Mouse (Mus musculus) fibroblast of lung, adult 2 months (primary cell): ENCODE results near the gene Mcf2l.

Source experiments
- DNase-seq: peaks from one replicate; pipeline ENCODE4 v3.0.0-alpha.2; 2011; ENCODE audit warnings: low read depth

Gene Mcf2l

DNA sequence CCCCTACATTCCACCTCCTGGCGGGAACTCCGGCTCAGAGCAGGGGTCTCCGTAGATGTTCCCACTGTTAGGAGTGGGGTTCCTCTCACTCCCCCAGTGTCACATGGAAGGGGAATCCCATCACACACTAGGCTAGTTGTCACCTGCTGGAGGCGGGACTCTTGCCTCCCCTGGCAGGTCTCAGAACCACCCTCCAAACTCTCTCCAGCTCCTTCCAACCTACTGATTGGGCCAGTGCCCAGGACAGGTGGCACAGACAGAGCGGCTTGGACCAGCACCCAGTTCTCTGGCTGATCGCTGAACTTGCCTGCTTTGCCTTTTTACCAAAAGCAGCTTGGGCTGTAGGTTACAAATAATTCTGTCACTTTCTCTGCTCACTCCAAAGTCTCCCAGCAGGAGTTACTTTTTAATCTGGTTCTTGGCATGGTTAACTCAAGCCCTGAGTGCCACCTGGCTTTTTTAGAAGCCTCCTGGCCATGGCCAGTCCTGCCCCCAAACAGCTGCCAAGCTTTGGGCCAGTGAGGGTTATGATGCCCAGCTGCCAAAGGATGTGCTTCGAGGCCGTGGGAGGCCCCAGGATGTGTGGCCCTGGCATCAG is 687 bp downstream of the Mcf2l start:
- no peak for DNase-seq

DNA sequence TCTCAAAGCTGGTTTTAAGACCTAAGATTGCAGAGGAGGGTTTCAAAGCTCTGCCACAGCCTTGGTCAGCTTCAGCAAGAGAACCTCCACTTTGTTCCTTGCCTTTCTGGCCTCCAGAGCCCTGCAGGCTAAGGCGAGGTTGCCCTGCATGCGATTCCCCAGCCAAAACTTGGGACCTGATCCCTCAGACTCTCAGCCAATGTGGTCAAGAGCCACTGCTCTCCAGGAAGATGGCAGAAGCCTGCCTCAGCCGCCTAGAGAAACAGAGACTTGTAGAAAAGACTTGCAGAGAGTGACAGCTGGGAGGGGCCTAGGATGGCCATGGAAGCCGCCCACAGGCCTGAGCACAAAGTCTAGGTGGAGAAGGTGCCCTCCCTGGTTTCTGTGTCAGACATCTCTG is 1.4 kb downstream of the Mcf2l start:
- no peak for DNase-seq

DNA sequence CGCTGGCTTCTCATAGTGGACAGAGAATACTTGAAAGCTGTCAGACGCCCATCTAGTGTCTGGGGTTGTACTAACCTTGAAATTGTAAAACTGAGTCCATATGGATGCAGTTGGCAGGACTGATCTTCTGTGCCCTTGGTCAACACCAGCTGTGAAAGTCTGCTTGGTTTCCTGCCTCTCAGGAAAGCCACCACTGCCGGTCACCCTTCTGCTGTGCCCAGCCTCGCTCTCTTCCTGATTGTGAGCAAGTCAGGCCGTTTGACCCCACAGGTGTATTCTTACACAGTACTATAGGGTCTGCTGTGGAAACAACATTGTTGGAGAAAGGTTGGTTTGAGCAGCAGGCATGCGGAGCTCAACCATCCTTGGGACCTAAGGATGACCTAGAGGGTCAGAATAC is 3.5 kb downstream of the Mcf2l start:
- DNase-seq = no peak

DNA sequence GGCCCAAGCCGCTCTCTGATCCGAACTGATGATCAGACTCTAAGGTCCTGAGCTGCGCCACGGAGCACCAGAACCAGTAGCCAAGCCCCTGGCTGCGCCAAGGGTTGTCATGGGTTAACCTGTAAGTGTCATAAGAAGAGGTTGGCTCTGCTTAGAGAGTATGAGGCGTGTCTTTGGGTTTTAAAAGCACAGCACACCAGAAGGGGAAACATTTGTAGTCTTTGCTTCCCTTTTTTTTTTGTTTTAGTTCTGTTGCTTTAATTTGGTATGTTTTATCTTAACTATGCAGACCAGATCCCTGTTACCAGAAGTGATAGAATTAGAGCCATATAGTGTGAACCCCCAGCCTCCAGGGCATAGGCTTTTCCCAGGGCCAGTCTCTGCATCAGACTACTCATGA is 6.6 kb downstream of the Mcf2l start:
- DNase-seq = no peak

DNA sequence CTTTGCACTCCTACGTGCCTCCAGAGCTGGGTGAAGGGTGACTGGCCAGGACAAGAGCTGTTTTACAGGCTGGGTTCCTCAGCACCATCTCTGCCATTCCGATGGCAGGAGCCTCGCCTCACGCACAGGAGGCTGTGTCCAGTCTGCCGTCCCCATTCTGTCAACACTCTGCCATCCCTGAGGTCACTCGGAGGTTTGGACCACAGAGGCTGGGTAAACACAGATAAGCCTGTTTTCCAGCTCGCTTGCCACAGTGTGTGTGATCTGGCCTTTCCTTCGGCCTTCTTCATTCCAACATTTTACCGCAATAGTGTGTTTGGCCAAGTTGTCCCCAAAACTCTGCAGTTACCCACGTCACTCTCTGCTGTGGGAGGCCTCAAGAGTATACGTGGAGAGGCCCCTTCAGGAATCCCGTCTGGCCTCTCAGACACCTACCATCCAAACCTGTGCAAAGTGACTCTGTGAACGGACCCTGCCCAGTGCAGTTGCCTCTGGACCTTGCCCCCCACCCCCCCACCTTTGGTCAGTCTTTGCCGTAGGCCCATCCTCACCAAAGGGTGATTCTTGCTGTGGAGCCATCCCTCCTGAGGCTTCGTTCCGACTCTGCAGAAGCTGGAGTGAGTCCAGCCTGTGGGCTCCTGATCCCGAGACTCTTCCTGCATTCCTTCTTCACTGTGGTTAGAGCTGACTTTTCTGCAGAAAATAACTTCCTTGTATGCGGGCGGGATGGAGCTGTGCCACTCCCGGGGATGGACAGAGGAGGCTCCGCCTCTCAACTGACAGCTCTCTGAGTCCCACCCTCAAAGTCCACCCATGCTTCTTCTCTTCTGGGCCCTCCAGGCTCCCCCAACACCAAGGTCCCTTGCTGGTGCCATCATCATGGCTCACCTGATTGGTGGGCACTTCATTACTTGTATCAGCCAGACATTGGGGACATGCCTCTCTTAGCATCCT is 9.7 kb downstream of the Mcf2l start:
- no peak for DNase-seq

DNA sequence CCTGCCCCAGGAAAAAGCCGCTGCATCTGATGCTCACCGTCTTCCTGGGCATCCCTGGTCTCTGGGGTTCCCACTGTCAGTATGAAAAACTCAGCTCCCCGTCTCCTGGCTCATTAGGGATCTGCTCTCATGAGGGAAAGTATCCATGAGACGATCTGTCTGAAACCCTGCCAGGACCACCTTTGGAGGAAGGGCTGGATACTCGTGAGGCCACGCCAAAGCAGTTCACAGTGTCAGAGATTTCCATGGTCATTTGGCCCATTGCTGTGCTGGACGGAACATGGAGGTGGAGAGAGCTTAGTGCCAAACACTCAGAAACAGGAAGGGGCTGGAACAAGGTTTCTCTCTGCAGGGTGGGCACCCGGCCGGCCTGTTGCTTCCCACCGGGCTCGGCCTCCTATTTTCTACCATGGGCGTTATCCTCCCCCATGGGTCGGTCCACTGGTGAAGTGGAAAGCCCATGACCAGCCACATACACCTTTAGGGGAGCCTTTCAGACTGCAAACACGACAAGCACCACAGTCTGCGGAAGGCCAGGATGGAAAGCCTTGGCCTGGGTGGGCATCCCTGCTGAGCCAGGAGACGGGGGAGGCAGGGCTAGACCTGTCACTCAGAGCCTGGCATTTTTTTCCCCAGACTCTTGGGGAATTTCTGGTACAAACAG is 14.3 kb downstream of the Mcf2l start:
- no peak for DNase-seq

DNA sequence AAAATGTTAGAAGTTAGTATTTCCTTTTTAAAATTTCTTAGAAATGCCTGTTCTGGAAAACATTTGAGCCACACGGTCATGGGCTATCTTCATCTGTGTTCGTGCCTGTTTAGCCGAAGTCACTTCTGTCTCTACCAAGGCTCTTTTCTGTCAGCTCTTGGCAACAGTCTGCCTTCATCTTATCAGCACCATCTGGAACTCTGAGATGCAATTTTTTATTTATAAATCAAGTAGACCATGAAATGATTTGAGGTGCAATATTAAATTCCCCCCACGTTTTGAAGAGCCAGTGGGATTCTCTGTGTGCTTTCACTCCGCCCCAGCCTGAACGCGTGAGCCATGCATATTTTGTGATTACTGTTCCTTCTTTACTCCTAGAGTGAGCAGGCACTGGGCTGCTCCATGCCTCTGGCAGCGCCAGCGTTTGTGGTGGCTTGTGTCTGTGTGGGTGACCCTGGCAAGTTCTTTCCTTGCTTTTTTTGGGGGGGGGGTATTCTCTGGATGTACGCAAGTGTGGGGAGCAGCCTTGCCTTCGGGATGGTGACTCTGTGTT is 15.5 kb downstream of the Mcf2l start:
- no peak for DNase-seq

DNA sequence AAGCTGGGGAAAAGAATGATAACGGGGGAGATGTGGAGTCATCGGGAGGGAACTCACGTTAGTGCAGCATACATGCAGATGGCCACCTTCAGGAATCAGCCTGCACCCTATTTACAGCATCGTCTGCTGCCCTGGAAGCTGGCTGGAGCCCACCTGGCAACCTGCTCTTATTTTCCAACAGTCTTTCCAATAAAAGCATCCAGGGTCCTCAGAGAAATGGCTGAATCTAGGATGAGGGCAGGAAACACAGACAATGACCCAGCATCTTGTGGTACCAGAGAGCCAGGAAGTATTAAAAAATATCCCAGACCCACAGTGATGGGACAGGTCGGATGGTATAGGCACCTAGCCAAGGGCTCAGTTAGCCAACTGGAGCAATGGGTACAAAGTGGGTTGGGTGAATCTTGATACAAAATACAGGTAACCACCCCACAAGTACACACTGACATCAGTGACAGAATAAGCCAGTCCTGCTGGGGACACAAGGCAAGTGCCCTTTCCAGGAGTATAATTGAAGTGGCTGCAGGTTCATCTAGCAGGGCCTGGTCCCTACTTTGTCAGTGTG is 19.4 kb downstream of the Mcf2l start:
- DNase-seq = no peak

DNA sequence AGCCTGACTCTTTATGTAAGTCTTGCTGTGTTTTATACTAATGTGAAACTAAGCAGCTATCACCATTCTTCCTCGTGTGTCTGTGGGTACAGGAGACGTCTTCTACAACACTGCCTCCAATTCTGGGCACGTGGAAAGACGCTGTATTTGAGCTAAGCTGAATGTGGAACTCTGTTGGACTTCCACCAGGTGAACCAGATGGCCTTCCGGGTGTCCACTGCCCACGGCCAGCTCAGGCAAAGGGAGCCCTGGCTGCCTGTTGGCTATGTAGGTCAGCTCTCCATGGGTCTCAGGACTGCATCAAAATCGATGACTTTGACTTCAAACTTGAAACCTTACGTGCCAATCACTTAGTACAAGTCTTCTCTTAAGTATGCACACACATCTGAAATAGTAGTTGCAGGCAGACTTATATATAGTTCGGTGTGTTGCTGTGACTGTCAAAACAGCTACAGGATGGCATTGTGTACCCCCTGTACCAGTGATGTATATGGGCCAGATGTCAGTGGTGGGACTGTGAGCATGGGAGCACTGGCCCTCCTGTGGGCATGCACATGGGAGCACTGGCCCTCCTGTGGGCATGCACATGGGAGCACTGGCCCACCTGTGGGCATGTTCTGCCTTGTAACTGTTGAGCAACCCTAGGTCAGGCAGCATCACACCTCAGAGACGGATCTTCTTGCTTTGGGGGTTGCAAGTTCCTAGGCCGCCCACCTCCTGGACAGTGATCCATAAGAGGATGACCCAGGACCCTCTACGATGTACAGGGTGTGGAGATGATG is 20.4 kb downstream of the Mcf2l start:
- DNase-seq = no peak

DNA sequence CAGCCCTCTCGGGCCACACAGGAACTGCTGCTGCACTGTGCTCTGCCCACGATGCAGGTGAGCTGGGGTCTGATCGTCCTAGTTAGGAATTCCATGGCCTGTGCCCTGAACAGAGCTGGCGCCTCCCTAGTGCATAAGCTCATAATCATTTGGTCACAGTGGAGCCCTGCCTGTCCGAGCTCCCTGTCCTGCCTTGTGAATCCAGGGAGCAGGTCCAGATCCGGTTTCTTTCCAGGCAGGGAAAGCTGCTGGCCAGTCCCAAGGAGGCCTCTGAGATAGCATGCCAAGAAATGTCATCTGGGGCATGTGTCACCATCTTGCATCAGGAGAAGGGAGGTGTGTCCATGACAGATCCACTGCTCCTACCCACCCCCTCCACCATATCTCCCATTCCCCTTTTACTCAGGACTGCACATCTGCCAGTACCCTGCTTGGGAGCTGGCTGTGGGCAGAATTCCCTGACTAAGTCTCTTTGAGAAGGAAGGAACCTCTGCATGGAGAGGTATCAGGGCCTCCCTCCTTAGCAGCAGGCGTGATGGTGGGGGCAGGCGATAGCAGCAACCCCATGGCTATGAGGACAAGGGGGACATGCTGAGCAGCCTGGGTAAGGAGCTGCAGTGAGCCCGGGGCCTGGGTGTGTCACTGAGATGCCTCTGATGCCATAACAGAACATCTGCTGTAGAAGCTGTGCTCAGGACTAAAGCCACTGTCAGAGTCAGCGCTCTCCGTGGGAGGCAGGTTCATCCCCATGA is 21.4 kb downstream of the Mcf2l start:
- no peak for DNase-seq

DNA sequence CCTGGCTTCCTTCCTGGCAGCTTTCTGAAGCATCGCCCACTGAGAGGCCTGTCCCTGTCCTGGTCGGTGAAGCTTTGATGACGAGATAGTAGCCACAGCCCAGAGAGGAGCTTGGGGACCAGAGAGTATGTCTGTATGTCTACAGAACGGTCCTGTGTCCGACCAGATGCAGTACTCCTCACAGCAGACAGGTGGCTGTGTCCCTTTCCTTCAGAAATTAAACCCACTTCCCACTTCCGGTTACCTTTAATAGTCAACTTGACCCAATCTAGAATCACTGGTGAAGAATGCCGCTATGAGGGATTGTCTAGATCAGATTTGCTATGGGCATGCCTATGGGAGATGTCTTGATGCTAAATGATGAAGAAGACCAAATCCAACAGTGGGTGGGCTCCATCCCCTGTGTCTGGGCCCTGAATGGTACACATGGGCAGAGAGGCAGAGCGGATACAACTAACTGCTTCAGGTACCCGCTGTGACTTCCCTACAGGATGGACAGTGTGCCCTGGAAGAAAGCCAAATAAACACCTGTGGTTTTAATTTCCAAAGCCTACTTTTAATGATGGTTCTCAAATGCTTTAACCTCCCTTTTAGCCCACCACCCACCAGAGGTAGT is 22.0 kb downstream of the Mcf2l start:
- DNase-seq = no peak

DNA sequence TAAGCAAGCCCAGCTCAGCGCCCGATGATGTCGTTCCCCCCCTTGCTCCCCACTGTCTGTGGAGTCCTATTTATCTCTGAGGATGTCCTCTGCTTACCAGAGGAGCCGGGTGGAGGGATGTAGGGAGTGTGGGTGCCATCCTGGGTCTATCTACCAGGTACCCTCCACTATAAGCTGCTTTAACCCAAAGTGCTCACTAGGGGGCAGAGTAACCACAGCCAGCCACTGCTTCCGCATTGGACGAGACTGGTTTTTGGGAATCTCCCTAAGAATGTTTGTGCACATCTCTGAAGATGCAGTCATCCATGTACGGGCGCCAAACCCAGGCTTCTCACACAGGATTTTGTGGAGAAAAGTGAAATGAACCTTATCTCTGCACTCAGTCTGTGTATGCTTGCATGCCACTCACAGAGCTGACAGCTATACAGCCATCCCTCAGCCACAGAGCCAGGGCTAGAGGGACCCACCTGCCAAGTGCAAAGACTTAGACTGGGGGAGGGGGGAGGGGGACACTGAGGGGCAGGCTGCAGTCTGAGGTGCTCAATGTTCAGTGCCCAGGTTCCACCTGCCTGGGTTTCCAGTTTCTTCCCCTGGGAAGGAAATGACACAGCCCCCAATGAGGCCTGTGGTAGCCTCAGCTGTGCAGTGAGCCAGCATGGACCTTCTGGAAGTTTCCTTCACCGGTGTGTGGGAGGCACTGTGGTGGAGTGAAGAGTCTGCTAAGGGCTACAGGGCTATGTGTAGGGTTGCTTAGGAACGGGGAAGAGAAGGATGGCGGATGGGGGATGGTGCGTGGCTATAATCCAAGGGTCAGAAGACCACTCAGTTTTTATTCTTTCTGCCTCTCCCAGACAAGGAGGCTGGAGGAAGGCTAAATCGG is 23.1 kb downstream of the Mcf2l start:
- no peak for DNase-seq

DNA sequence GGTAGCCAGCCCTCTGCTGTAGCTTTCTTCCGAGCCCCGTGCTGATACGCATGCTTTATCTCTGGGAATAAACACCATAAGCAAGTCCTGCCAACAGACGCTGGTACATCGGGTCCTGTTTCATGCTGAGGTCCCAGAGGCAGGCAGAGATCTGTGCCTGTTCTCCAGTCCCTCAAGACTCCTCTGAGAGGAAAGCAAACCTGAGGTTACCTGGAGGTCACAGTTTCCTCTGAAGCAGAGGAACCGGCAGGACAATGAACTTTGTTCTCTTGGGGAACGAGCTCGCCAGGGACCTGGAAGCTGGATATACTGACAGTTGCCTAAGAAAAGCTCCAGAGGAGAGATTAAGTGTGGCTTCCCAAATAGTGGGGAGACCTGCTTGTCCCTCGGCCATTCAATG is 24.2 kb downstream of the Mcf2l start:
- no peak for DNase-seq

DNA sequence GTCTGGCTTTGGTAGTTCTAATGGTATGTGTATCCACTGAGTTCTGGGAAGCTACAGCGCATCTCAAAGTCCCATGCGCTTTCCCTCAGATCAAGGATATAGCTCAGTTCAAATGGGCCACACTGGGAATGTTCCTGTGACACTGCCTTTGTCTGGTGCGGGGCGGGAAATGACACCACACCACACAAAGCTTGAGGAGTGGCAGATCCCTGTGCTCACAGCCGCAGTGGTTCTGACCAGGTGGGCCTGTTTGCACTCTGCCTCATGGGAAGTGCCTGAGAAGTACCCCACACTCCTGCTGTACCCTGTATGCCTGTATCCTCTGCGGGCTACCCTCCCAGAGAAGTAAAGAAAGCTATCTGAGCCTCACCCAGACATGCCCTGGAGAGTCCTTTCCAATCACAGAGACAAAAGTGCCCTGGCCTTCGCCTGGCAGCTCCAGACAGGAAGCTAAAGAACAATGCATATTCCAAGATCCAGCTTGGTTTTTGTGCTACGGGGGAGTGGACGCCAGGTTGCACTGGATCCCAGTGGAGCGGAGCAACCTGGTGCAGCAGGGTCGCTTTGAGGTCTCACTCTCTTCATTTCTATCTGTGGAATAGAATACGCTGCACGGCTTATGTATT is 30.3 kb downstream of the Mcf2l start:
- no peak for DNase-seq

DNA sequence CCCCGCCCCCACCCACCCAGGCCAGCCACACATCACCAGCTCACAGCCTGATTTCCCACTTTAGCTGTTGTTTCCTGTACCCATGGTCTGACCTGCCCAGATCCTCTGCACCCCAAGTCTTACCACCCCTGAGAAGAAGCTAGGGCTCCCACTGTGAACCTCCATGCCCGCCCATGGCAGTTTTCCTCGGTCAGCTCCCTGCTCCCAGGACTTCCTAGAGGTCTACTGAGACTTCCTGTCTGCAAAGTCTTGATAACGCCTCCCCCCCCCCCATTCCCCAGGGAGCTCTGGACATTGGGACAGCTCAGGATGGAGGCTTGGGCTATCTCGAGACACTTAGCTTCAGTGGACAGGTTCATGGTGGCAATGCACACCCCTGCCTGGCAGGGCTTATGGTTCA is 31.5 kb downstream of the Mcf2l start:
- no peak for DNase-seq

DNA sequence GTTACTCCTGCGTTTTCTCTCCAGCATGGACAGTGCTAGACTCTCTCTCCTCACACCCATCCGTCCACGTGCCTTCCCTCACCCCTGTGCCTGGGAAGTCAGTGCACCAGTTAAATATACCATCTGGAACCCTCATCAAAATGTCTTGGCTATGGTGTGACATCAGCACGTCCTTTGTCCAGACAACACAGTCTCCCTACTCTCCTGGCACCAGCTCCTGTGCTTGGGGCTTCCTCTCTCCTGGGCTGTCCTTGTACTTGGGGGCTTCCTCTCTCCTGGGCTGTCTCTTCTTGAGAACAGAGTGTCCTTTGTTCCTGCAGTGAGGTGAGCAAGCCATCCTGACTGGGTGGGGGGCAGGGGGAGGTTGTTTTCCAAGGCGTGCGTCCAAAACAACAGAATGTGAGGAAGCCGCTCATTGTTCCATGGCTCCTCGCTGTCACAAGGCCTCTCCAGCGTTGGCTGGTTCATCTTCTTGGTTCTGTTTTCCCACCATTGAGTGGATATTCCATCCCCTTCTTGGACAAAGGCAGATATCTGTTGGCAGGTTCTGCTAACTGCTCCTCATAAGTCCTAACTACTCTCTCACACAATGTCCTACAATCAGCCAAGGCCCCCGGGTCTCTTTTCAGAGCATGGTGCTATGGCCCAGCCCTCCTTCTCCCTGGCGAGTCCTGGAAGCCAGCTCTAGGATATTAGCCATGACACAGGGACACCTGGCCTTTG is 32.2 kb downstream of the Mcf2l start:
- DNase-seq = no peak

DNA sequence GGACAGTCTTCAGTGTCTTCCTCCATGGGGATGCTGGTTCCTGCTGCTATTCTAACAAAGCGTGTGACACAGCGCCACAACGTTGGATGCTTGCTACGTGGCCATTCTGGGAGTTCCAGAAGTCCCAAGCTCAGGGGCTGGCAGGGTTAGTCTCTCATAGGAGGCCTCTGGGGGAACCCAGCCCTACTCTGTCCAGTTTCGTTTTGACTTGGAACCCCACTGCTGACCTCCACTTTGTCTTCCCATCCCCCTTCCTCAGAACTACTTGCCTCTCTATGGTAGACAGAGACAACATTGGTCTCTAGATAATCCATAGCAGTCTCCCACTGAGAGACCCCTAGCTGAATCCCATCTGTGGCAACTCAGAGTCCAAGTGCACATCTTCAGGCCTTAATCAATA is 33.0 kb downstream of the Mcf2l start:
- DNase-seq = no peak

DNA sequence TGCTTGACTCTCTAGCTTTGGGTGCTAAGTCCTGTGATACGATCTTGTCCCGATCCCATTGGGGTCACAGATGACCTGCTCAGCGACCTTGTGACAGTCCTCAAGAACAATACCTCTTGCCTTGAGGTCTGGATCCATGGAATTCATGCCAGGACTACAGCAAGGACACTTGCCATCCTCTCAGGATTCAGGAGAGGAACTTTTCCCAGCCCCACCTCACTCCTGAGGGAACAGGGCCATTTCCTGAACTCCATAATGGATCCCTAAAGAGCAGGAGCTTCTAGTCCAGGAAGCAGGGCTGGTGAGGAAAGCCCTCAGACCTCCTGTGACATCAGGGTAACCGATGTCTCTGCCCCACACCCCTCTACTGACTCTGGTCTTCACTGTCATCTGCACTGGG is 34.1 kb downstream of the Mcf2l start:
- no peak for DNase-seq
